Mouse (Mus musculus) stomach, postnatal 0 days (tissue): Measurements from ENCODE around the gene Abcg4.

Experiments used
- CTCF ChIP-seq: IDR thresholded peaks from 2 replicates; pipeline ENCODE4 v1.5.1; 2016; ENCODE audit warnings: antibody characterized with exemption, low read depth, mild to moderate bottlenecking, moderate library complexity
- EP300 ChIP-seq: optimal IDR thresholded peaks from 2 replicates; pipeline ENCODE3; 2016; ENCODE audit warnings: antibody characterized with exemption

DNA sequence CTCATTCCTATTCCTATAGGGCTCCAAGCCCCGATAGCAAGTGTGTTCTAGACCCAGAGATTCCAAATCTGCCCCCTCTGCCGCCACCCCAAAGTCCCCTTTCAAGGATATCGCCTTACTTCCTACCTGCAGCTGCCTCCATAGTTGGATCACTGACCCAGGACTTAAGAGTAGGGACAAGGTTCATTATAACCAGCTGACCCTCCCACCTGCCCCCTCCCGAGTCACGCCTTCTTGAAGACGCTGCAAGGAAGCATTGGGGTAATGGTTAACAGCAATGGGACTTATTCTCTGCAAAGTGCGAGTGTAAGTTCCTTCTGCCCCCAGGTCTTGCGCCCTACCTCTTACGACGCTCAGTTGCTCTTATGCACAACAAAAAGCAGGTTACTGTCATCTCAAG lies 37.1 kb downstream of the Abcg4 start, which contains the start of gene Pdzd3:
- TF ChIP-seq CTCF, result no peak
- TF ChIP-seq EP300, result no peak
